Mouse (Mus musculus) cerebellum, postnatal 14 days (tissue): ENCODE results near the gene Fam229a.
A peak's percentile ranks its signal among the peaks of the same experiment; 100 is the strongest.
"Not testable (repeated sequence)": the region's sequence is repeated elsewhere in the genome, so short reads cannot be mapped to it uniquely, and the experiment has no call there.

Source experiments
- DNase-seq, 2 experiments: peaks; one replicate each; pipeline ENCODE4 v3.0.0; 2021; ENCODE audit warnings: mixed read lengths in 2 of 2

Fam229a gene

GRCm38 (mm10) chr4:129490972-129491880 is at the start of gene Fam229a, which contains the start of gene Tssk3:
Gene Fam229a, plus strand, starts transcription at chr4:129491190.
Gene Tssk3, minus strand, starts transcription at chr4:129491022.
- peak; percentile 65 to 77 for DNase-seq

- no peak for DNase-seq
These were observed 43.6 kb upstream of the Fam229a start for GRCm38 (mm10) chr4:129447360-129447759.

GRCm38 (mm10) chr4:129447778-129448563 is 43.0 kb upstream of the Fam229a start:
- DNase-seq, result peak in 1 of 2 experiments; percentile 28

DNA sequence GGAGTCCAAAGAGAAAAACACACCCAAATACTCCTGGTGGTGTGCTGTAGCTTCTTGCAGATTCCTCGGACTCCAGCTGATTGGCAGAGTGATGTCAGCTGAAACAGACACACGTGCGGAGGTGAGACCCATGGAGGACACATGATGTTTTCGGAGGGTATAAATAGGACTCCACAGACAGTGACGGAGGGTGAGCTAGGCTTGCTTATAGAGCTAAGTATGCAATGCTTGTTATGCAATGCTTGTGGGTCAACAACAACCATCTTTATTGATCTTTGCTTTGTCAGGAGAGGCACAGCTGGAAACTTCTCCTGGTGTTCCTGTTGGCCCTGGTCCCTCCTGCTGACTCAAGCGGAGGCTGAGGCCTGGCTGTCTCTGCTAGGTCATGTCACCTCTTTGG is 42.3 kb upstream of the Fam229a start:
- no peak for DNase-seq

DNA sequence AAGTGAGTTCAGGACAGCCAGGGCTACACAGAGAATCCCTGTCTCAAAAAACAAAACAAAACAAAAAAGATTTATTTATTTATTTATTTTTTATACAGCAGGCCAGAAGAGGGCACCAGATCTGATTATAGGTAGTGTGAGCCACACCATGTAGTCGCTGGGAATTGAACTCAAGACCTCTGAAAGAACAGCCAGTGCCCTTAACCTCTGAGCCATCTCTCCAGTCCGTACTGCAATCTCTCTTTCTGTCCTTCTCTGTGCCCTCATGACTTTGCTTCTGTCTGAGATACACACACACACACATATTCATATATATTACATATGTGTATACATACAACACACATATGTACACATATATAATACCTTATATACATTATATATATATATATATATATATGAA is 40.1 kb upstream of the Fam229a start:
- DNase-seq, result no peak

GRCm38 (mm10) chr4:129451471-129452169 is 39.4 kb upstream of the Fam229a start:
- no peak for DNase-seq

DNA sequence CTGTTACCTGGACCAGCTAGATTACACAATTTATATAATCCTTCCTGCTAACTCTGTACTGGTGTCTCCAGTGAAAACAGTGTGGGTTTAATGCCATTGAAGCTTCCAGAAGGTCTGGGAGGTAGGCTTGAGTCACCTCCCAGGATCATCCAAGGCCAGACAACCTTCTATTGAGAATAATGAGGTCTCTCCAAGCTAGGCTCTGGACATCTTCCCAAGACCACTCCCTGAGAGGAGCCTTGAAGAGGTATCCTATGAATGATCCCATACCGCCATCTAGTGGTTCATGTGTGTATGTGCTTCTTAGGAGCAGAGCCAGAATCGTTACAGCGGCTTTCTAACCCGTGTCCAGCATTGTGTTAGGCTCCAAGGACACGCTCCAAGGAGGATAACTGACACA is 35.7 kb upstream of the Fam229a start:
- peak; percentile 86 to 89 for DNase-seq

DNA sequence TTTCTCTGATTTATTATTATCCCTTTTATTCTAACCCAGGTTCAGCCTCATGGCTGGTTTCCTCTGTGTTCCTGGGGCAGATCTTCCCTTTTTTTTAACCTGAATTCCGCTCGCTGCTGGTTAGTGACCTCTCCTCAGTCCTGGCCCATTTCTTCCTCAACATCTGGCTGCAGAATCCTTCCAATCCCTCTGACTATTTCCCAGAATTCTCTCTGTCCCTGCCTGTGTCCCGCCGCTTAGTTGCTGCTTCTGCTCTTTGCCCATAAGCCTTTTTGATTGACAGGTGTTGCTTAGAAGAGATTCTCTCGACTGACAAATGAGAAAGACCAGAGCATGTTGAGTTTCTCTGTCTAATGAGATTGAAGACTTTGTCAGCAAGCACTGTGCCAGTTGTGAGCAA is 34.9 kb upstream of the Fam229a start:
- DNase-seq, result no peak

GRCm38 (mm10) chr4:129457311-129457710 is 33.7 kb upstream of the Fam229a start:
- DNase-seq, result not testable (repeated sequence)

GRCm38 (mm10) chr4:129459726-129460125 is 31.3 kb upstream of the Fam229a start:
- no peak for DNase-seq

GRCm38 (mm10) chr4:129460827-129461182 is 30.2 kb upstream of the Fam229a start:
- DNase-seq, result peak in 1 of 2 experiments; percentile 16

DNA sequence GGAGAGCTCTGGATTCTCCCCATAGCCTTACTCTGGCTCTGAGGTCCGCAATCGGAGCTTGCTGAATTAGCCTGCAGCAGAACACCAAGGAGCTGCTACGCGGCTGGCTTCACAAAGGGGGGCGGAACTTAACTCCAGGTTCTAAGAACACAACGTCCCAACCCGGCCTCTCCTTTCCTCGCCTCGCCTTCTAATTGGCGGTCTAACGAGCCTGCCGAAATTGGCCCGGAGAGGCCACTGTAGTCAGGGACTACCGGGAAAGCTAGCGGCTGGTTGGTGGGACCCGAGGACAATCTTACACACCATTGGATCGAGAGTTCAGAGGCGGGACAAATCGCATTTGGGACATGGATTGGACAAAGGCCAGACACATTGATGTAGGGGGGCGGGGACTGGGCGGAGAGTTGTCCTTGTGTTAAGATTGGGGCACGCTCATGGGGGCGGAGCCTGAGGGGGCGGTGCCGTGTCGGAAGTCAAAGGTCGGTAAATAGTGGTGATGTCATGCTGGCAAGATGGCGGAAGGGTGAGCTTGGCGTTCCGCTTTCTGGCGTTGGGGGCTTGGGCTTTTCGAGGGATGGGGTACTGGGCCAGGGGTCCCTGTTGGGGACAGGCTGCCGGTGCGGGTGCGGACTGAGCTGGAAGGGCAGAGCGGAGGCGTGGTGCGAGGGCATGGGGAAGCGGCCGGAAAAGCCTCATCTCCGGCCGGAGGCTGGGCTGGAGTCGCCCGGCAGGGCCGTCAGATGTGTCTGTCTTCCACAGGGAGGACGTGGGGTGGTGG is 29.6 kb upstream of the Fam229a start, which contains the start of gene Bsdc1:
Bsdc1 (plus strand) TSS at position 399 of the 778 bp plus-strand sequence.
- peak; percentile 100 for DNase-seq

GRCm38 (mm10) chr4:129462118-129462517 is 28.9 kb upstream of the Fam229a start:
- peak in 1 of 2 experiments; percentile 18 for DNase-seq

DNA sequence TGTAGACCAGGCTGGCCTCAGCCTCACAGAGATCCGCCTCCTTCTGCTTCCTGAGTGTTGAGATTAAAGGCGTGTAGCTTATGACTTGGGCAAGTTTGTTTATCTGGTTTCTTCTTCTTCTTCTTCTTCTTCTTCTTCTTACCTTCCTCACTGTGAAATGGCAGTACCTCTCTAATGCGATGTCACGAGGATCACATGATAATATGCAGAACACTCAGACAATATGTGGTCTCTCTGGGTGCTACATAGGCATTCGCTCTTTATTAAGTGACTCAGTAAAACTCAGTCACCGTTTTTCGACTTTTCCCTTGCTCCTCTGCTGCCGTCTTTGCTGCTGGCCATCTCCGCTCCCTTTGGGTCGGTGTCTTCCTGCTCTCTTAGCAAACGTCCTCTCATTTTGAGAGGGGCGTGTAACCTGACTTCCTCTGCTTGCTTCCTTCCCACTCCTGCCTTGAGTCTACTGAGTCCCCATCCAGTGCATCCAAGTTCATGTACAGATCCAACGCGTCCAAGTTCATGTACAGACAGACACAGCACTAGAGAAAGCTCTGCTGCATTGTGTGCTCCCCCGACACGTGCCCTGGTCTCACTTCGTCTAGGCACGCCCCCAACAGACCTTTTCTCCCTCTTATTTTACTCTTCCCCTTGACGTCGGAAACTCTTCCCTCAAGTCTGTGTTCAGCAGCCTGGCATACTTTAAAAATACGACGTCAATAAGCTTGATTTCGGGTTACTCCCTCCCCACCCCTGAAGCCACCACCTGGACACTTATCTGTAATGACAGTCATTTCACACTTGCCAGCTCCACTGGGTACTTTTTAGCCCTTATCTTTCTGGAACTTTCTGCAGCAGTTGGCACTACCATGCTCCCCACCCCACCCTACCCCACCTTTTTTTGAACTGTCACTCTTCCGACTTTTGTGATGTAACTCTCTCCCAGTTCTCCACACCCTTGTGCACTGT is 27.6 kb upstream of the Fam229a start:
- no peak for DNase-seq

- DNase-seq, result no peak
These were observed 26.6 kb upstream of the Fam229a start for GRCm38 (mm10) chr4:129464286-129464815.

DNA sequence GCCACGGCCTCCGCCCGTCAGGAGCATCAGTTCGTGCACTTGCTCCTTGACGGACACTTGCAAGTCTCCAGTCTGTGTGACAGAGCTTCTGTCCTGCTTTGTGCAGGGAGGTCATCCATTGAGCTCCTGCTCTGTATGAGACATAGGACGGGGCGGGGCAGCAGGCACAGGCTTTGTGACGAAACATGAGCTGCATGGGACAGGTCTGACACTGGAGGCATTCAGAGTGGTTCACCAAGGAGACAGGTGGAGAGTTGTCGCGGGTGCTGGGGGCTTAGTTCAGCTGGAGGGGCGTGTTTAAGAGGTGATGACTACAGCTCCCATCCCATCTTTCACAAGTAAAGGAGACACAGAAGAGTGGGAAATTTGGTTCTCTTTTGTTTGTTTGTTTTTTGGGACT is 14.9 kb upstream of the Fam229a start:
- DNase-seq, result no peak

- no peak for DNase-seq
These were observed 11.1 kb upstream of the Fam229a start for GRCm38 (mm10) chr4:129479863-129480262.

GRCm38 (mm10) chr4:129481090-129481489 is 9.9 kb upstream of the Fam229a start:
- DNase-seq, result no peak

DNA sequence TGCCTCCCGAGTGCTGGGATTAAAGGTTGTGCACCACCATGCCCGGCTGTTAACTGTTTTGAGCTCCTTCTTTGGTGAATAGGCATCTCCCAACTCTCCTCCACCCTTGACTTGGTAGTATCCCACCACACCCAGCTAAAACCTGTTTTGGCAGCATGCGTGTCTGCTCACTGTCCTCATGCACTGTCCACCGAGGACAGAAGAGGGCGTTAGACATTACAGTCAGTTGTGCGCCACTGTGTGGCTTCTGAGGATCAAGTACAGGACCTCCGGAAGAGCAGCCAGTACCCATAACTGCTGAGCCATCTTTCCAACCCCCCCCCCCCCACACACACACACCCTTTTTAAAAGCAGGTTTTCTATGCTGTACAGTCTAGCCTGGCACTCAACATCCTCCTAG is 3.7 kb downstream of the Fam229a start:
- DNase-seq, result peak in 1 of 2 experiments; percentile 42
